Mouse (Mus musculus): ENCODE data around the gene Gm49339.

GRCm38 (mm10) chr10:51529497-51529896 lies 49.1 kb downstream of the Gm49339 start:
- TF ChIP-seq CTCF (IDR thresholded peaks at IDR 0.05; ENCODE audit: control insufficient read depth, insufficient read depth, insufficient replicate concordance, low read depth, low read length), result no peak
- no peak for TF ChIP-seq POLR2A (IDR thresholded peaks at IDR 0.05; ENCODE audit: control insufficient read depth, low read depth, low read length)

All from testis, adult 2 months (tissue).